Mouse (Mus musculus) heart, embryonic 16.5 days (tissue): ENCODE measurements around the gene Ksr2. TPM values are rescaled to one million over a fixed set of nuclear protein-coding genes. Genes with fewer than 3 reads are reported as not detected.
A peak's percentile ranks its signal among the peaks of the same experiment; 100 is the strongest.
"Not testable (repeated sequence)": the region's sequence is repeated elsewhere in the genome, so short reads cannot be mapped to it uniquely, and the experiment has no call there.

Experiments used
- ATAC-seq: fragments of 200-750 bp; cut with Nextera tagmentation; replicated peaks from 2 replicates; pipeline ENCODE4 v1.8.0; 2017; ENCODE audit warnings: moderate number of reproducible peaks; ENCODE audit not compliant: insufficient read depth, low FRiP score; ENCODE audit errors: extremely low read depth
- H3K27ac ChIP-seq: fragments of 300-500 bp; sonication (generic); 2 replicates; pipeline ENCODE4 v1.5.1; 2014; ENCODE audit warnings: mild to moderate bottlenecking, low read length, control low read depth, moderate library complexity
- H3K27me3 ChIP-seq: fragments of 300-500 bp; sonication (generic); 2 replicates; pipeline ENCODE4 v1.6.1; 2014; ENCODE audit warnings: low read length, mixed read lengths; ENCODE audit not compliant: control insufficient read depth, insufficient read depth
- H3K36me3 ChIP-seq: fragments of 300-500 bp; sonication (generic); 2 replicates; pipeline ENCODE4 v1.6.1; 2014; ENCODE audit not compliant: control insufficient read depth, insufficient read depth
- H3K4me1 ChIP-seq: fragments of 300-500 bp; sonication (generic); 2 replicates; pipeline ENCODE4 v1.6.1; 2014; ENCODE audit warnings: low read length, mixed read lengths; ENCODE audit not compliant: control insufficient read depth, insufficient read depth
- H3K4me2 ChIP-seq: fragments of 300-500 bp; sonication (generic); 2 replicates; pipeline ENCODE4 v1.6.1; 2014; ENCODE audit warnings: low read depth, mild to moderate bottlenecking, control low read depth, low read length
- H3K4me3 ChIP-seq: fragments of 300-500 bp; sonication (generic); 2 replicates; pipeline ENCODE4 v1.5.1; 2014; ENCODE audit warnings: mild to moderate bottlenecking, control low read depth, low read length
- H3K9ac ChIP-seq: fragments of 300-500 bp; sonication (generic); 2 replicates; pipeline ENCODE4 v1.6.1; 2014; ENCODE audit warnings: low read length, control low read depth
- H3K9me3 ChIP-seq: fragments of 300-500 bp; sonication (generic); replicated peaks from 2 replicates; pipeline ENCODE4 v1.6.1; 2016; ENCODE audit warnings: low read length; ENCODE audit not compliant: control insufficient read depth
- WGBS: fragments of 180-500 bp; shearing (Covaris S2); extraction: QIAGEN DNeasy Blood & Tissue Kit; methylation state at CpG from one replicate; pipeline ENCODE4 v1.1.7; 2014; 5-methylcytosine and 5-hydroxymethylcytosine counted together
- polyA plus RNA-seq: library from polyadenylated mRNA; unstranded; fragments of >200 nt; fragmentation: Nextera tagmentation; extraction: Ambion mirVana; gene quantifications from 2 replicates; pipeline ENCODE4 v1.2.1, GENCODE M21; 2015

The Ksr2 gene
- polyA plus RNA-seq, 1 experiment from 2014 or later: 0.05 TPM

- 56% methylated on average over 2 of the region's 2 CpGs for WGBS
- peaks cover 45% of the 10 kb centered on the region for H3K27me3 ChIP-seq
Observed at GRCm38 (mm10) chr5:117417442-117417841, 3.6 kb downstream of the Ksr2 start.

GRCm38 (mm10) chr5:117433501-117433900, 19.7 kb downstream of the Ksr2 start:
- H3K27ac ChIP-seq, H3K36me3 ChIP-seq, H3K27me3 ChIP-seq, H3K9me3 ChIP-seq, H3K4me3 ChIP-seq, H3K4me2 ChIP-seq, H3K4me1 ChIP-seq, ATAC-seq, H3K9ac ChIP-seq: not testable (repeated sequence)
- 87% methylated on average over 7 of the region's 7 CpGs for WGBS

More at GRCm38 (mm10) chr5:117417442-117417841, 3.6 kb downstream of the Ksr2 start:
- Histone ChIP-seq H3K9me3 (no peaks in the 10 kb centered on the region), H3K27ac (no peak overlapping the region), H3K9ac (no peak overlapping the region), H3K4me2 (no peak overlapping the region), H3K4me3 (no peak overlapping the region), H3K36me3 (no peaks in the 10 kb centered on the region), H3K4me1 (peaks cover 3% of the 10 kb centered on the region; the same call in 1 of the 2 replicates)
- no peak for ATAC-seq

- 92% methylated on average over 11 of the region's 11 CpGs for WGBS
- H3K9ac ChIP-seq: no peak overlapping the region
- no peak overlapping the region for H3K4me2 ChIP-seq
- no peak overlapping the region for H3K4me3 ChIP-seq
- H3K9me3 ChIP-seq: no peaks in the 10 kb centered on the region
- no peaks in the 10 kb centered on the region for H3K36me3 ChIP-seq
- no peaks in the 10 kb centered on the region for H3K4me1 ChIP-seq
- no peak for ATAC-seq
- H3K27ac ChIP-seq: no peak overlapping the region
- H3K27me3 ChIP-seq: no peaks in the 10 kb centered on the region
Observed at GRCm38 (mm10) chr5:117440261-117440660, 26.5 kb downstream of the Ksr2 start.

GRCm38 (mm10) chr5:117441242-117441842, 27.5 kb downstream of the Ksr2 start:
- Histone ChIP-seq H3K36me3 (no peaks in the 10 kb centered on the region), H3K27ac (no peak overlapping the region), H3K9me3 (no peaks in the 10 kb centered on the region), H3K4me2 (peak overlapping the region; percentile 2; the same call in 1 of the 2 replicates), H3K4me3 (no peak overlapping the region), H3K27me3 (no peaks in the 10 kb centered on the region), H3K9ac (no peak overlapping the region), H3K4me1 (no peaks in the 10 kb centered on the region)
- no peak for ATAC-seq
- 45% methylated on average over 18 of the region's 18 CpGs for WGBS

GRCm38 (mm10) chr5:117442157-117442765, 28.5 kb downstream of the Ksr2 start:
- Histone ChIP-seq H3K4me3 (no peak overlapping the region), H3K36me3 (no peaks in the 10 kb centered on the region), H3K27me3 (no peaks in the 10 kb centered on the region), H3K4me1 (no peaks in the 10 kb centered on the region), H3K27ac (no peak overlapping the region), H3K9me3 (no peaks in the 10 kb centered on the region), H3K9ac (no peak overlapping the region), H3K4me2 (no peak overlapping the region)
- no peak for ATAC-seq
- 85% methylated on average over 12 of the region's 12 CpGs for WGBS

GRCm38 (mm10) chr5:117443141-117443540, 29.3 kb downstream of the Ksr2 start:
- Histone ChIP-seq H3K4me2 (no peak overlapping the region), H3K9ac (no peak overlapping the region), H3K36me3 (no peaks in the 10 kb centered on the region), H3K4me1 (no peaks in the 10 kb centered on the region), H3K27ac (no peak overlapping the region), H3K27me3 (no peaks in the 10 kb centered on the region), H3K4me3 (no peak overlapping the region), H3K9me3 (no peaks in the 10 kb centered on the region)
- WGBS: 75% methylated on average over 4 of the region's 4 CpGs
- ATAC-seq: no peak

- no peaks in the 10 kb centered on the region for H3K4me1 ChIP-seq
- no peaks in the 10 kb centered on the region for H3K9me3 ChIP-seq
- H3K4me2 ChIP-seq: no peak overlapping the region
- ATAC-seq: no peak
- H3K27ac ChIP-seq: no peak overlapping the region
- no peak overlapping the region for H3K9ac ChIP-seq
- H3K36me3 ChIP-seq: no peaks in the 10 kb centered on the region
- WGBS: 88% methylated on average over 6 of the region's 6 CpGs
- no peaks in the 10 kb centered on the region for H3K27me3 ChIP-seq
- no peak overlapping the region for H3K4me3 ChIP-seq
Observed at GRCm38 (mm10) chr5:117443902-117444301, 30.1 kb downstream of the Ksr2 start.

- H3K27ac ChIP-seq: no peak overlapping the region
- WGBS: 36% methylated on average over 6 of the region's 6 CpGs
- ATAC-seq: no peak
Observed at GRCm38 (mm10) chr5:117447698-117448097, 33.9 kb downstream of the Ksr2 start.

GRCm38 (mm10) chr5:117452013-117452412, 38.2 kb downstream of the Ksr2 start:
- no peak overlapping the region for H3K4me3 ChIP-seq
- no peak for ATAC-seq
- H3K9me3 ChIP-seq: no peaks in the 10 kb centered on the region
- WGBS: 95% methylated on average over 2 of the region's 2 CpGs
- H3K9ac ChIP-seq: no peak overlapping the region
- H3K4me1 ChIP-seq: peaks cover 3% of the 10 kb centered on the region; the same call in 1 of the 2 replicates
- H3K36me3 ChIP-seq: no peaks in the 10 kb centered on the region
- H3K27me3 ChIP-seq: no peaks in the 10 kb centered on the region
- H3K27ac ChIP-seq: no peak overlapping the region
- no peak overlapping the region for H3K4me2 ChIP-seq

More at GRCm38 (mm10) chr5:117447698-117448097, 33.9 kb downstream of the Ksr2 start:
- Histone ChIP-seq H3K4me3 (no peak overlapping the region), H3K27me3 (no peaks in the 10 kb centered on the region), H3K4me1 (no peaks in the 10 kb centered on the region), H3K9ac (no peak overlapping the region), H3K9me3 (no peaks in the 10 kb centered on the region), H3K36me3 (no peaks in the 10 kb centered on the region), H3K4me2 (no peak overlapping the region)
